Mouse (Mus musculus) erythroblast, embryonic 14.5 days (primary cell): ENCODE measurements around the gene Hibch.

Experiments
- GATA1 ChIP-seq: IDR thresholded peaks from 2 replicates; pipeline ENCODE4 v1.6.1; 2012; ENCODE audit warnings: low read length, inconsistent platforms, mixed read lengths
- TAL1 ChIP-seq: IDR thresholded peaks from 3 replicates; pipeline ENCODE4 v1.6.1; 2012; ENCODE audit warnings: low read length, inconsistent platforms, mixed read lengths

DNA sequence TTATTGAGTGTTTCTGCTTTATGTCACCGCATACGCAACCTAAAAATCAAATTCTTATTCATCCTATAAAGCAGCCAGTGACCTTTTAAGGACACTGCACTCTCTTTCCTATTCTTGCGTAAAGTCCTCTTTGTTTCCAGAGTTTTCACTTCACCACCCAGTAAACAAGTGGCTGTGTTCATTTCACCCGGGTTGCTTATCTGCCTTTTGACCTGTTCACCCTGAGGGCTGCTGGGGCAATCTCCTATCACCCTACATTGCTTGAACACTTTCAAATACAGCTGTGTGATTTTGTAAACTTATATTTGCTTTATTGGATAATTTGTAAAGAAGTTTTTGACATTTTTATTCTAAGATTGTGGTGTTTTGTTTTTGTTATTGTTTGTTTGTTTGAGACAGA lies 4.7 kb downstream of the Hibch start:
- TF ChIP-seq GATA1, result no peak
- no peak for TF ChIP-seq TAL1
